Mouse (Mus musculus) T-cell, adult 66 days (primary cell): ENCODE data around the gene Ypel5. TPM values are rescaled to one million over a fixed set of nuclear protein-coding genes. Genes with fewer than 3 reads are reported as not detected.

Experiments
- total RNA-seq, 2 experiments: library from RNA; stranded (reverse); gene quantifications; 3 replicates in 1 of 2; 4 replicates in 1 of 2; pipeline ENCODE4 v1.2.4; 2023

Ypel5 gene
- 100 to 1,000 TPM; 117 to 121 TPM for total RNA-seq

DNA sequence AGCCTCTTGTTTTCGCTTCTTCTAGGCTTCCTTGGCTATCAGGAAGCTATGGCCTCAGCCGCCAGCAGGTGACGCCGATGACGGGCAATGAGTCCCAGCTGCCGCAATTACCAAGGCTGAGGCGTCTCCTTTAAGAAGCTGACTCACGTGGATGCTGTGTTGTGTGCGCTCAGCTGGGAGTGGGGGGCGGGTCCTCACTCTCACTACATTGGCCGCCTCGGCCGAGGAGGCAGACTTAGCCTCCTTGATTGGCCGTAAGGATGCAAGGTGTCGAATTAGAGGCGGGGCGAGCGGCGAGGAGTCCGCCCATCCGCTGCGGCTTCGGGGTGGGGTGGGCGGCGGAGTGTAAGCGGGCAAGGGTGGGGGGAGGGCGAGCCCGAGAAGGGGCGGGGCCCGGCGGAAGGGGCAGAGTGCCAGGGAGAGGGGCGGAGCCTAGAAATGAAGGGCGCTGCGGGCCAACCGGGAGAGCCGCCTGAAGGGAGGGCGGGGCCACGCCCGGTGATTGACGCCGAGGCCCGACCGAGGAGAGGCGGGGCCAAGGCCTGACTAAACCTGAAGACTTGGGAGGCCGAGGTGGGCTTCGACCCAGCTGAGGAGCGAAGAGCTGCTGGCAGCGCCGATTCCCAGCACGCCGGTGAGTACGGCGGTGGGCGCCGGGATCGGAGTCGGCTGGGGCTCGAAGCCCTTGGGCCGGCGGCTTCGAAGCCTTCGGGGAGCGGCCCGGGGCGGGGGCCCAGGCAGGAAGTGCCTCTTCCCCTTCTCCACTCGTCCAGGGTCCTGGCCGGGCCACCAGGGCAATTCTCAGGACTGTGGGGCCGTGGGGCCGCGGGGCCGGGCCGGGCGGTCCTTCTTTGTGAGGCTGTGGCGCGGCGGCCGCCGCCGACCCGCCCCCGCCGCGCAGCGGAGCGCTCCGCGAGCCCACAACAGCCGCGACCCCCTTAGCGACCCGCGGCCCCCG lies at the start of gene Ypel5:
Ypel5 (plus strand) TSS at position 296 of the 958 bp plus-strand sequence.

Other genes with a start within 250 kb of the Ypel5 start
- not detected for gene Alk, start 231.8 kb upstream of the Ypel5 start, total RNA-seq
- 100 to 1,000 TPM; 232 to 243 TPM for gene Lbh, start 81.9 kb downstream of the Ypel5 start, total RNA-seq